Mouse (Mus musculus): ENCODE results near the gene Flt3l.
"Not testable (repeated sequence)": the region's sequence is repeated elsewhere in the genome, so short reads cannot be mapped to it uniquely, and the experiment has no call there.

Gene Flt3l

DNA sequence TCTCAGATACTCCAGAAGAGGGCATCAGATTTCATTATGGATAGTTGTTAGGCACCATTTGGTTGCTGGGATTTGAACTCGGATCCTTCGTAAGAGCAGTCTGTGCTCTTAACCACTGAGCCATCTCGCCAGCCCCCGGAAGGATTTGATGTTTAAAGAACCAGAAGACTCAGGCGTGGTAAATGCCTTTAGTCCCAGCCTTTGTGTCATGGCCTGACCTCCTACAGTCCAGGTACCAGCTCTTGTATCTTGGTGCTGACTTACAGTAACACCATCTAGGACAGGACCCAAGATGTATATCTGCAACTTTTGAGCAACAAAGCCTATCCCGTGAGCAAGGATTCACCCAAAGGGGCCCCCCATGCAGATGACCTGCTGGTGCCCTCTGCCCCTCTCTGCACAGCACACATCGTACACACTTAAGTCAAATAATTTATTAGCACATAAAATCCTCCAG lies 11.1 kb downstream of the Flt3l start:
- DNase-seq (ENCODE audit: extremely low read depth, low read depth, low spot score) = no peak

DNA sequence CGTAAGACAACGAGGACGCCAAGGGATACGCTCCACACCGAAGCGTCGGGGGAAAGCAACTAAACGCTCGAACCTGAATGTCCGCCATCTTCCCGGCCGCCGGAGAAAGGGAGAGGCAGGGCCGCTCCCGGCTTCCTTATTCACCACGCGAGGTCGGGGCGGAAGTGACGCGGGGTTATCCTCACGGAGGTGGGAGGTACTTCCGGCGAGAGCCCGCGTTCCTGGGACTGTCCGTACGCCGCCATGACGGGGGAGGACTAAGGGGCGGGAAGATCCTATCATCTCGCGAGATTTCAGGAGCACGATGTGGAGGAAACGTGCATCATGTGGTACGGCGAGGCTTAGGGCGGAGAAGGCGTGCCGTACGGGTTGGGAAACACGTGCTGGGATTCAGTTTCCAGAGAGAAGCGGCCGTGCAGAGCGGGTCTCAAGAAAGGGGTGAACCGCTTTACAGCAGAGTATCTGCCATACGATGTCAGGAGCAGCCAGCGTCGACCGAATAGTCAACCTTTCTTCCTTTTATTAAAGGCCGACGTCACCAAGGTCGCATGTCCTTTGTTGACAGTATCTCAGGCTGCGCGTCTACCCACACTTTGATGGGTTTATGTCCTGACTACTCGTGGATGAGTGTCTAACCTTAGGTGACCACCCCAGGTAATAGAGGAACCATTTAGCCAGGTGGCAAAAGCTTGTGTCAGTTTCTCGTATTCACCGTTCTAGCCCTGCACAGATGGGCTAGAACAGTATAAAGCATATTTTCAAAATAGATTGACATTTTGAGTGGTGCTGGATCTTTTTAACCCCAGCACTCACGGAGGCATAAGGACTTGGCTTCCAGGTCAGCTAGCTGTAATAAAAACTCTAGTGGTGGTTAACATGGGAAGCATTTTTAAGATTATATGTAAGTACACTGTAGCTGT lies 11.7 kb downstream of the Flt3l start, which contains the start of gene Rps11:
Rps11 (minus strand) TSS at position 216 of the 920 bp plus-strand sequence.
- peak; percentile 95 for DNase-seq (ENCODE audit: extremely low read depth, low read depth, low spot score)

DNA sequence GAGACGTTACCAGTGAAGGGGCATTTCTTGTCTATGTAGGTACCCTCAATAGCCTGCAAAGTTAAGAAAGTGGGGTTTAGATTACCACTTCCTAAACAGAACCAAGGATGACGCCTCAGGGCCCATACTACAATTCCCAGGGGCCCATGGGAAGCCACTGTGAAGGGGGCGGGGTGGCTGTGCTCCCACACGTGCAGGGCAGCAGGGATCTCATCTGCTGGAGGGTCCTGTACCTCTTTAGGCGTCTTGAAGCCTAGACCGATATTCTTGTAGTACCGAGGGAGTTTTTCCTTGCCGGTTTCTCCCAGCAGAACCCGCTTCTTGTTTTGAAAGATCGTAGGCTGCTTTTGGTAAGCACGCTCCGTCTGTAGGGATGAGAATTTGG lies 13.1 kb downstream of the Flt3l start:
- DNase-seq (ENCODE audit: extremely low read depth, low read depth, low spot score) = no peak

DNA sequence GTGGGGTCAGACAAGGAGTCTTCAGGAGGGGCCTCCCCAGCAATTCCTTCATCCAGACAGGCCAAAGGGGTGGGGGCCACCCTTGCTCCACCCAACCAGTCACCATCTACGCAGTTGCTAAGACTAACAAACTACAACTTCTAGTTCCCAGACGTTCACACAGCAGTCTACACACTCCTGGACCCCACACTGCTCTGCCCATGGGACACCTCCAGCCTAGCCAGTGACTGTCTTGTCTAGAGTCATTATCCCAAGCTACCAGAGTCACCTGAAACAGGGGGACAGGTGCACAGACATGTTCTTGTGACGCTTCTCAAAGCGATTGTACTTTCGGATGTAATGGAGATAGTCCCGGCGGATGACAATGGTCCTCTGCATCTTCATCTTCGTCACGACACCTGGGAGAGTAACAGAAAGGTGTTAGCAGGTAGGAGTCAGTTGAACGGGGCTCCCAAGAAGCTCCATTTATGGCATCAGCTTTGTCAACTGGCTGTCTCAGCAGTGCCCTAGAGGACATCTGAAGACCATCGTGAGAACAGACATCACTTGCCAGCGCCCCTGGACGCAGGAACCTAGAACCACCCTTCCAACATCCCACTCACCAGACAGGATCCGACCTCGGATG lies 13.6 kb downstream of the Flt3l start:
- no peak for DNase-seq (ENCODE audit: extremely low read depth, low read depth, low spot score)

DNA sequence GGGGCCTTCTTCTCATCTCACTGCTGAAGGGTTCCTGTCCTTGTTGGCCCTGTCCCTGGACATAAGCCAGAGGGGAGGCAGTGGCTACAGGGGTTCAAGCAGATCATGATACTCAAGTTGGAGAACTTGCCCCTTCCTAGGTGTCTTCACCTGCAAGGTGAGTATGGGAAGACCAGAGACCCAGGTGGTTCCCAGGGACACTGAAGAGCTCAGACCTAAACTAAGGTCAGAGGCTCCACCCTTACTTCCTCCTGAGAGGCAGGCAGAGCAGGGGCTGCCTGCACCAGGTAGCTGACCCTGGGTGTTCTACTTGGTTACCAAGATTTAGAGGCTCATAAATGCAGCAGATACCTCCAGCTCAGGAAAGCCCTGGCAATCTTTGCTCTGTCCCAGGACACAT lies 14.3 kb downstream of the Flt3l start:
- DNase-seq (ENCODE audit: extremely low read depth, low read depth, low spot score) = no peak

DNA sequence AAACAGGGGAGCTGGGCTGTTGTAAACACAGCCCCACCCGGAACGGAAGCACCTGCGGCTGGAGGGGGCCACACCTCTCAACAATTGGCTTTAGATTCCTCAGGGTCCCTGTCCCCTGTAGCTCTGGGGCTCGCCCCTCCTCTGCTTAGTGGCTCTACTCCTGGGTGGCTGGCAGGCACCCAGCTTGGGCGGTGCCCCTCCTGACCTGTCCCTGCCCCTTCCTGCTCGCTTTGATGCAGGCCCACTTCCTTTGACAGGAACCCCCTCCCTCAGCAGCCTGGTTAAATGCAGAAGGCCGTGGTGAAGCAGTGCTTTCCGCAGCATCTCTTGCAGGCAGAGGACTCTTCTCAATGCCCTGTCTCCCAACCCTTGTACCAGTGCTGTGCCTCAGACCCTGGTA lies 14.8 kb downstream of the Flt3l start:
- no peak for DNase-seq (ENCODE audit: extremely low read depth, low read depth, low spot score)

DNA sequence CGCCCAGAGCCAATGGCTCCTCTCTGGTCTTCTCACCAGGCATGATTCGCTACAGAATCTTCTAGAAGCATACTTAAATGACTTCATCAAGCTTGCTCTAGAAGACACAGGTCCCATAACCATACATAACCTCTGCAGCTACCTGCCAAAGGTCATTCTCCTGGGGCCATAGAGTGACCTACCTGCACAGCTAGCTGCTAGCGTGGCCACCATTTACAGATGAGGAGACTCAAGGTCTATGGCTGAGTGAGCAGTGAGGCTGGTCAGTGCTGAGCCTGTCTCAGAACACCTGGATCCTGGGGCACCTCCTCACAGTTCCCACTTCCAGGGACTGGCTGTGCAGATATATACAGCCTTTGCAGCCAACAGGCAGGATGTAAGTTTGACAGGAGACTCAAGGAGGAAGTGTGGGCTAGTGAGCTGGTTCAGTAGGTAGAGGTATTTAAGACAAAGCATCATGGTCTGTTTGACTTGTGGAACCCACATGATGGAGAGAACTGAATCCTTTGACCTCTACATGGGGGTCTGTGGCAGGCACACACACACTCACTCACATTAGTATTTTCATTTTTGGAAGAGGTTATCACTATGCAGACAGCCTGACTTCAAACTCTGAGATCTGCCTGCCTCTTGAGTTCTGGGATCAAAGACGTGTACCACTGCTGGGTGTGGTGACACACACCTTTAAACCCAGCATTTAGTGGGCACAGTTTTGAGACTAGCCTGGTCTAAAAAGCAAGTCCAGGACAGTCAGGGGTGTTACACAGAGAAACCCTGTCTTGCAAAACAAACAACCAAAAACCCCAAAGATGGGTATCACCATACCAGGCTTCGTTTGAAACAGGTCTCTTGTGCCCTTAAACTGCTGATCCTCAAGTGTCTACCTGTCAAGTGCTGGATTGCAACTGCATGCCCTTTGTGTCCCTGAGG lies 16.2 kb downstream of the Flt3l start:
- no peak for DNase-seq (ENCODE audit: extremely low read depth, low read depth, low spot score)

DNA sequence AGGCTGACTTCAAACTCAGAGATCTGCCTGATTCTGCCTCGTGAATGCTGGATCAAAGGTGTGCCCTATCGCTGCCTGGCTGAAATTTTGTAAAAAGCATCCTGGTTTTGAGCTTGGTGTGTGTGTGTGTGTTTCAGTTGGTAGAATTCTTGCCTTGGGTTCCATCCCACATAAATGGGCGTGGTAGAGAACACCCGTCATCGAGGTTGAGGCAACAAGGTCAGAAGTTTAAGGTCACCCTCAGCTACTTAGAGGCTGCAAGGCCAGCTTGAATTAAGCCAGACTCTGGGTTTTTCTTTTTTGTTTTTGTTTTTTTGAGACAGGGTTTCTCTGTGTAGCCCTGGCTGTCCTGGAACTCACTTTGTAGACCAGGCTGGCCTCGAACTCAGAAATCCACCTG lies 17.9 kb downstream of the Flt3l start:
- no peak for DNase-seq (ENCODE audit: extremely low read depth, low read depth, low spot score)

DNA sequence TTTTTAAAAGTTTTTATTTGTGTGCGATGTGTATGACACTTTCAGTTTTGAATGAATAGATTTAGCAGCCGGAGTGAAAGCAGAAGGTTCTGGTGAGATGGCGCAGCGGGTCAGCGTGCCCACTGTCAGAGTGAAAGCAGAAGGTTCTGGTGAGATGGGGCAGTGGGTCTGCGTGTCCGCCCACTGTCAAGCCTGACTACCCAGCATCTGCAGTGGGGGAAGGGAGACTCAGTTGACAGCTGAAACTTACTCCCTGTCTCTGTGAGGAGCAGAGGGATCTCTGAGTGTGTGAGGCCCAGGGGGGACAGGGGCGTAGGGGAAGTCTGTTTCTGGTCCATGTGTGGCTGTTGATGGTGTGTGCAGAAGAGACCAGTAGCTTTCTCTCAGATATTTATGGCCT lies 18.7 kb downstream of the Flt3l start:
- DNase-seq (ENCODE audit: extremely low read depth, low read depth, low spot score) = no peak

DNA sequence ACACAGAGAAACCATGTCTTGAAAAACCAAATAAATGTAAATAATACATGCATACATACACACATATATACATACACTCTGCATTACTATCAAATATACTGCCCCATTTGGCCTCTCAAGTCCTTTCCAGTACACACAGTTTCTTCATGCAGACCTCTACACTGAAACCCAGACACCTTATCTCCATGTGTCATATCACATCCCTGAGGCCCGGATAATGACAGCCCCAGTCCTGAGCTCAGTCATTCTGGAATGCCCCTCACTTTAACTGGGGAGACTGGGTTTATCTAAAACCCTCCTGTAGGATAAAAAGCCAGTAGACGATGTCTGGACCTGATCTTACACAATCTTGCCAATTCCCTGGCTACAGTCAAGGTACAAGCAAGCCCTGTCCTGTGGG lies 22.8 kb downstream of the Flt3l start:
- no peak for DNase-seq (ENCODE audit: extremely low read depth, low read depth, low spot score)

DNA sequence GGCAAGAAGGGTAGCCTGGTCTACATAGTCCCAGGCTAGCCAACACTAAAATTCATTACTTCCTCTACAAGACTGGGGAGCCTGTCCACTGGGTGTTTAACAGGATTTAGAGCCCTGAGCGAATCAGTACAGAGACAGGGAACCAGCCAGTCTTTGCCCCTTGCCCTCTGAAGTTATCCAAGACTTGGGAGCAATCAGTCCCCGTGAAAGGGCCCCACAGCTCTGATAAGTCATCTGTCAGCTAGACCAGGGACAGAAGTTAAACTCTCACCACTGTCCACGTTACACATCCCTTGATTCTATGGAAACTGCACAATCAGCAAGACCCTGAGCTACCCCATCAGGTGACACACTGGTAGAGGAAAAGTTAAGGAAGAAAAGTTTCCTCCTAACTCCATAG lies 23.7 kb downstream of the Flt3l start:
- DNase-seq (ENCODE audit: extremely low read depth, low read depth, low spot score) = no peak

DNA sequence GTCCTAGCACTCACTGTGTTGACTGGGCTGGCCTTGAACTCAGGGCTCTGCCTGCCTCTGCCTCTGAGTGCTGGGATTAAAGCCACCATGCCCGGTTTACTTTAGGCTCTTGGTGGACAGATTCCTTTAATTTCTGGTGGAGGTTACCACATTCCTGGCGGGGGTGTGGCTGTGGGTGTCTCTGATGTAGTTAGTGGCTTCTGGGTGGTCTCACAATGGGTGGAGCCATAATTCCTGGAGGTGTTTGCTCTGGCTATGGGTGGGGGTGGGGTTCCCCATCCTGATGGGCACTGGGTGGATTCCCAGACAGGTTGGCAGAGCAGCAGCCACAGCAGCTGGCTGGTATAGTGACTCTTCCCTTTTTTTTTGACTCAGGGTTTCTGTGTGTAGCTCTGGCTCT lies 24.3 kb downstream of the Flt3l start:
- no peak for DNase-seq (ENCODE audit: extremely low read depth, low read depth, low spot score)

DNA sequence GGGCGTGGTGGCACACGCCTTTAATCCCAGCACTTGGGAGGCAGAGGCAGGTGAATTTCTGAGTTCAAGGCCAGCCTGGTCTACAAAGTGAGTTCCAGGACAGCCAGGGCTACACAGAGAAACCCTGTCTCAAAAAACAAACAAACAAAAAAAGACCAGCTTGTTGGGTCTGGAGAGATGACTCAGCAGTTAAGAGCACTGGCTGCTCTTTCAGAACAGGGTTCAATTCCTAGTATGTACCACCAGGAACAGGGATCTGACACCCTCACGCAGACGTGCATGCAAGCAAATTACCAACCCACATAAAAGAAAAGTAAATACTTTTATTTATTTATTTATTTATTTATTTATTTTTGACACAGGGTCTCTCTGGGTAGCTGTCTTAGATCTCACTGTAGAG lies 26.1 kb downstream of the Flt3l start:
- DNase-seq (ENCODE audit: extremely low read depth, low read depth, low spot score) = not testable (repeated sequence)

DNA sequence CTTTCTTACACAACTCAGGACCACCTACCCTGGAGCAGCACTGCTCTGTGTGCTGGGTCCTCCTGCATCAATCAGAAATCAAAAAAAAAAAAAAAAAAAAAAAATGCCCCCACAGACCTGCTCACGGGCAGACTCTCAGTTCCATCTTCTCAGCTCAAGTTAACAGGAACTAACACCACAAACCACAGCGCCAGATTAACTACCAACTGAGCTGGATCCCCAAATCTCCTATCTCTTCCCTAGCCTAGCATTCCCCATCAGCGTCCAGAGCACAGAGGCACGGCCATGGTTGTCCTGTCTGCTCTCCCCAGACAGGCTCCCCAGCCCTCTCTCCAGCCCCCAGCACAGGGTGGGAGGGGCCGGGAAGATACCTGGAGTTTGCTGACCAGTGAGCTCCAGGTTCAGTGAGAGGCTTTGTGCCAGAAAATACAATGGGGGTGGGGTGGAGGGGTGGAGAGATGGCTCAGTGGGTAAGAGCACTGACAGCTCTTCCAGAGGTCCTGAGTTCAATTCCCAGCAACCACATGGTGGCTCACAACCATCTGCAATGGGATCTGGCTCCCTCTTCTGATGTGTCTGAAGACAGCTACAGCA lies 29.1 kb downstream of the Flt3l start:
- no peak for DNase-seq (ENCODE audit: extremely low read depth, low read depth, low spot score)

DNA sequence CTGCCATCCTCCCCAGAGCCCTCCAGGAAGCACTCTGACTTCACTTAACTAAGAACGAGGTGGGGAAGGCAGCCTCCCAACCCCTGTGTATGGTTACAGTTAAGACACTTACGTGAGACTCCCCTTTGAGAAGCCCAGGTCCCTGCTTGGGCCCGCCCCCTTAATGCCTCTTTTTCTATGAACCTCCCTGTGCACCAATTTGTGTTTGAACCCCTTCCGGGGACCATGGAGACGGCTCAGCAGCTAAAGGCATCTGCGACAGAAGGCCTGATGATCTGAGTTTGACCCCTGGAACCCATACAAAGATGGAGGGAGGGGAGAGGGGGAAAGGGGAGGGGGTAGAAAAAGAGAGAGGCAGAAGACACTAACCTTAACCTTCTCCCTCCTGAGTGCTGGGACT lies 29.8 kb downstream of the Flt3l start:
- DNase-seq (ENCODE audit: extremely low read depth, low read depth, low spot score) = no peak

DNA sequence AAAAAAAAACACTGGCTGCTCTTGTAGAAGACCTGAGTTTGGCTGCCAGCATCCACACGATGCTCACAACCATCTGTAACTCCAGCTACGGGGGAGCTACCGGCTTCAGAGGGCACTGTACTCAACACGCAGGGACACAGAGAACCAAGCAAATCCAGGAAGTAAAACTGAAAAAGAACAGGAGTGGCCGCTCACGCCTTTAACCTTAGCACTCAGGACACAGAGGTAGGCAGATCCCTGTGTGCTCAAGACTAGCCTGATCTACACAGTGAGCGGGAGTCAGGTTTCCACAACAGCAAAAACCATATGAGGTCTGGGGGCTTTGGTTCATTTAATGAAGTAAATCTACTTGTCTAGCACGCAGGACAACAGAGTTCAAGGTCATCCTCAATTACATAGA lies 30.7 kb downstream of the Flt3l start:
- no peak for DNase-seq (ENCODE audit: extremely low read depth, low read depth, low spot score)

DNA sequence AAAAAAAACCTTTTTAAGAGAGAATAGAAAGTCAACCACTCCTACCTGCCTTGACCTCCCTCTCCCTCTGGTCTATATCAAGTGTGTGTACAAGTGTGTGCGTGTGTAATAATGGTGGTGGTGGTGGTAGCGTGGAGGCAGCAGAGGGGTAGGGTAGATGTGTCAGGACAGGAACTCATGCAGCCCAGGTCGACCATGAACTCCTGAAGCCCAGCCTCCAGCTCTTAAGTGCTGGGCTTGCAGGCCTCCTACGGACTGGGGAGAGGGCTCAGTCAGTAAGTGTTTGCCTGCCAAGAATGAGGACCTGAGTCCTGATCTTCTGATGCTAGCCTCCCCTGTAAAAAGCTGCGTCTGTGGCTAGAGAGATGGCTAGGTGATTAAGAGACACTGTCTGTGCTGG lies 31.3 kb downstream of the Flt3l start:
- no peak for DNase-seq (ENCODE audit: extremely low read depth, low read depth, low spot score)

DNA sequence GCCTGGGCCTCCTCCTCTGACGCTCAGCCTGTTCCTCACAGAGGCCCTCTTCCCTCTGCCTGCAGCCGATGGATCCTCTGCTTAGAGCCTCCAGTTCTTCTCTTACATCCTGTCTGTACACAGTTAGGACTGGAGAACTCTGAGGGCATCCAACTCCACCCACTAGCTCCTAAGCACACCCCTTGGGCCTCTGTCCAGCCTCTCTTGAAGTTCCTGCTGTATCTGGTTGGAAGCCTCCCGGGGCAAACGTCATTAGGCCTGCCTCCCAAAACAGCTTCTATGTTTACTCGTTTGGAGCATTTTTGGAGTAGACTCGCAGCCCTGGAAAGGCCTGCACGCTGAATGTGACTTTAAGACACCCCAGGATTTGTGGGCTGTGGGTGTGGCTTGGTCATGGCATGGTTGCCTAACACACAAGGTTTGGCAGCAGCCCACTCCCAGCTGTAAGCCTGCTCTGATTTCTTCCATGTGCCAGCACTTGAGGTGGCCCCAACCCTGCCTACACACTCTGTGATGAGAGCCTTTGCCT lies 32.5 kb downstream of the Flt3l start, which contains the start of gene Fcgrt:
Fcgrt (minus strand) TSS at position 200 of the 529 bp plus-strand sequence.
- DNase-seq (ENCODE audit: extremely low read depth, low read depth, low spot score) = peak; percentile 94

DNA sequence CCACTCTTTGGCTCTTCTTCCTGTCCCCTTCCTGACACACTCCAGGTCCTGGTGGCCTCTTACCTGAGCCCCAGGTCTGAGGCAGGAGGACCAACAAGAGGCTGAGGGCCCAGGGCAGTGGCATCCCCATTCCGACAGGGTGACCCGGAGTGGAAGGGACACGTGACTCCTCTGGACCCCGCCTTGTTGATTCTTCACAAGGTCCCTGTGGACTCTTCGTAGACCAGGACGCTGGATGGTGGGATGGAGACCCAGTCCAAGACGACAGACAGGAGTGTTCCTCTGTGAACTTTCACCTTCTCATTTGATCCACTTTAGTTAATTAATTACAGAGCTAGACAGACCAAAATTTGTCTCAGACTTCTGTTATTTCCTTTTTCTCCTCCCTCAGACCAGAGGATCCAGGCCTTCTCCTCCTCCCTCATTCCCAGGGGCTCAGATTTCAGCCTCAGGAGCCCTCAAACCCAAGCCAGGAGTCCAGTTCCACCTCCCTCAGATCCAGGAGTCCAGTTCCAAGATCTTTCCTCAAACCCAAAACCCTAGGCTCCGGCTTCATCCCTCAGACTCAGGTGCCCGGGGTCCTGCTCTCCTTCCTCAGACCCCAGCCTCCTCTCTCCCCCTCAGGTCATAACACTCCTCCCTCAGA lies 33.2 kb downstream of the Flt3l start:
- no peak for DNase-seq (ENCODE audit: extremely low read depth, low read depth, low spot score)

DNA sequence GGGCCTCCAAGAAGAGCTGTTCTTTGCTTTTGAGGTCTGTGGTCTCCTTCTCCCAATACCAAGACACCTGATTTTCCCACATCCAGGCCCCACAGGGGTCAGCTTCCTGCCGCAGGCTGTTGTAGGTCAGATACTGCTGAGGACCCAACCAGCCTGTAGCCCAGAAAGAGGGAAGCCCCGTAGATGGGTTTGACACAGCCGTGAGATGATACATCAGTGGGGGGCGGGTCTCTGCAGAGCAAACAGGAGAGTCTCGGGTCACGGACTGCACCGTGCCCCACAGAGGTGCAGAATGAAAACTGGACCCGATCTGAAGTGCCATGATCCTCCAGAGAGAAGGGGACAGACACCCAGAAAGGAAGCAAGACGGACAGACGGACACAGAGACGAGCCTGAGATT lies 33.8 kb downstream of the Flt3l start:
- no peak for DNase-seq (ENCODE audit: extremely low read depth, low read depth, low spot score)

Data from fat pad, adult 2 months (tissue).